Mouse (Mus musculus): ENCODE data around the gene Rmdn2.

Gene Rmdn2

GRCm38 (mm10) chr17:79615897-79616296 lies 4.2 kb downstream of the Rmdn2 start:
- 76% methylated on average over 9 of the region's 9 CpGs for WGBS

GRCm38 (mm10) chr17:79616621-79617020 lies 5.0 kb downstream of the Rmdn2 start:
- 83% methylated on average over 4 of the region's 4 CpGs for WGBS

GRCm38 (mm10) chr17:79618455-79618854 lies 6.8 kb downstream of the Rmdn2 start:
- WGBS: 85% methylated on average over 10 of the region's 10 CpGs

GRCm38 (mm10) chr17:79618984-79619383 lies 7.3 kb downstream of the Rmdn2 start:
- 90% methylated on average over 5 of the region's 5 CpGs for WGBS

DNA sequence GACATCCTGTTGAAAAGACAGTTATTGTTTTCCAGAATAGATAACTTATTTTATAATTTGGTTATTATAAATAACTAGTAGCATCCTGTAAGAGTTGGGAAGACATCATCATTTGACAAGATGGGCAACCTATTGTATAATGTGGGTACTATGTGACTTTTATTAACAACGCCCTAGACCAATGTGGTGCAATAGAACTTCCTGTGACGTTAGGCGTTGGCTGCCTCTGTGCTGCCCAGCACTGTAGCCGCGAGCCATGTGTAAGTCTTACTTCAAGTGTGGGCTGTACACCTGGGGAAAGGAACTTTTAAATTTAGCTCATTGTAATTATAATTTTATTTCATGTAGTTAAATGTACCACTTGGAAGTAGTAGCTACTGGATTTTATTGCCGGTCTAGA lies 10.4 kb downstream of the Rmdn2 start:
- WGBS: 90% methylated on average over 6 of the region's 6 CpGs

DNA sequence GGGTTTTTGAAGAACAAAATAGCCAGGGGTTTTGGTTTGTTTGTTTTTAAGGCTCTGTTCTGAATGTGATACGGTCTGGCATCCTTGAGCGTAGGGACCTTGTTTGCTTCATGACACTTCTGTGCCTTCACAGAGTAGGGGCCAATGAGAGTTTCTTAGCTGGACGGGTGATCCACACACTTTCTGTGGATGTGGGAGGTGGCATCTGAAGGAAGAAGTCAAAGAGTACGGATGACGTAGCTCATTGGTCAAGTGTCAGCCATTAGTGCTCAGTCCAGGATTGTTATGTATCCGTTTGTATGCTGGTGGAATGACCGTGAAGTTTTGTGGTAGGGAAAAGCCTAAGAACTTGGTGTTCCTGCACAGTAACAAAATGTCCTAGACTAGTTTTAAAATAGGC lies 10.9 kb downstream of the Rmdn2 start:
- WGBS: 97% methylated on average over 7 of the region's 7 CpGs

DNA sequence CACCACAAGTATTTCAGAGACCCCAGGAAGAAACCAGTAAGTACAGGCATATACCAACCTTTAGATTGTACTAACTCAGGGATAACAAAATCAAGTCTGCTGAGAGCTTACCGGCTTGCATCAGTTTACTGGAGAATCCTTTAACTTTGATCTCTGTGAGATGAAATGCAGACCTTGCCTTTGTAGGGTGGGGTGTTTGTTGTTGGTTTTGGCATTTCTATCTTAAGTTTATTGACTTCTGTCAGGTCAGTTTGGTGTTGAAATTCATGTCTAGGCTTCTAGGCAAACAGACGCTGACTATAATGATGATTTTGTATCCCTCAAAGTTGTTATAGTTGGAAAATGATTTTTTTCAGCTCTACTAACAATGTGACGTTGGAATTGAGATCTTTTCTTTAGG lies 12.2 kb downstream of the Rmdn2 start:
- 86% methylated on average over 3 of the region's 3 CpGs for WGBS

- WGBS: 55% methylated on average over 12 of the region's 12 CpGs
Observed at GRCm38 (mm10) chr17:79626241-79626816, 14.7 kb downstream of the Rmdn2 start.

DNA sequence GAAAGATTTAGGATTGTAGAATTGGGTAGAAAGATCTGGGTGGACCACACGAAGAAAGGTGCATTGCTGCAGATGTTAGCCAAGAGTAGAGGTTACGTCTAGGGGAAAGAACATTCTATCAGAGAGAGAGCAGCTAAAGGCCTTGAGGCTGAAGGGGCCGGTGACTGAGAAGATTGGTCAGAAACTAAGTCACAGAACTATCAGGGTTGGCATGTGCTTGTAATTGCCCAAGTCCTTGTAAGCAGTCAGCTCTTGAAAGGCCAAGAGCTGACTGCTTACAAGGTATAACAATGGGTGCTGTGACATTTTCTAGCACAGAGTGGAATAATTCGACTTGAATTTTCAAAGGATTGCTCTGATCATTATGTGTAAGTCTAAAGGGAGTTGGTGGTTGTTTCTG lies 38.2 kb downstream of the Rmdn2 start:
- 88% methylated on average over 4 of the region's 4 CpGs for WGBS

GRCm38 (mm10) chr17:79650297-79650696 lies 38.6 kb downstream of the Rmdn2 start:
- WGBS: 95% methylated on average over 5 of the region's 5 CpGs

- WGBS: 97% methylated on average over 1 of the region's 1 CpGs
Observed at GRCm38 (mm10) chr17:79653171-79653570, 41.5 kb downstream of the Rmdn2 start.

DNA sequence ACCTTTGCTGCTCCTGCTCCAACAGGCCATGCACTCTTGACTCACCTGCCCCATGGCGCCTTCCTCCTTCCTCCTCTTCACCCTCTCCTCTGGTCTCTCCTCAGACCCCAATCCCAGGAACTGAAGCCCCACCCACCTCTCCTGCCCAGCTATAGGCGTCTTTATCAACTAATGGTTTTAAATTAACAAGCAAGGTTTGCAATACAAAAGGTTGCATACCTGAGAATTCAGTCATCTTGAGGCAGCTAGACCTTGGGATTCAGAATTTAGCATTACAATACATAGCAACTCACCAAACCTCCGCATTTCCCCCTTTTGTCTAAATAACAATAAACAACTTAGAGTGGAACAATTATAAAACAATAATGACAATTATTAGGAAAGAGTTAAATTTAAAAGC lies 42.5 kb downstream of the Rmdn2 start:
- 88% methylated on average over 3 of the region's 3 CpGs for WGBS

DNA sequence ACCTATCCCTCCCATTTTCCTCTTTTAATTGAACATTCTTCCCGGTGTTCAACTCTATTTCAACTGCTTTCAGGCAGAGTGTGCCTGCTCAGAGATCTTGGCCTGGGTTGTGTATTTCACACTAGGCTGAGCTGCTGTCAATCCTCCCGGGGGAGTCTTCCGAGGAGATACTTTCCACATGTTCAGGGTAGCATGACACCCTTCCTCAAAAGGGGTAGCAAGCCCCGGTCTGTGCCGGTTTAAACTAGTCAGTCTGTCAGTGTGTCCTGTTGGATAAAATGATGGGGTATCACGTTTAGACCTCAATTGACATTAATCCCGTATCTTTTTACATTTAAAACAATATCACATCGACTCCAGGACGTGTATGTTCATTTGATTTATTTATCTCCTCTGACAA lies 46.1 kb downstream of the Rmdn2 start:
- 73% methylated on average over 9 of the region's 9 CpGs for WGBS

GRCm38 (mm10) chr17:79658452-79658851 lies 46.8 kb downstream of the Rmdn2 start:
- 81% methylated on average over 3 of the region's 3 CpGs for WGBS

DNA sequence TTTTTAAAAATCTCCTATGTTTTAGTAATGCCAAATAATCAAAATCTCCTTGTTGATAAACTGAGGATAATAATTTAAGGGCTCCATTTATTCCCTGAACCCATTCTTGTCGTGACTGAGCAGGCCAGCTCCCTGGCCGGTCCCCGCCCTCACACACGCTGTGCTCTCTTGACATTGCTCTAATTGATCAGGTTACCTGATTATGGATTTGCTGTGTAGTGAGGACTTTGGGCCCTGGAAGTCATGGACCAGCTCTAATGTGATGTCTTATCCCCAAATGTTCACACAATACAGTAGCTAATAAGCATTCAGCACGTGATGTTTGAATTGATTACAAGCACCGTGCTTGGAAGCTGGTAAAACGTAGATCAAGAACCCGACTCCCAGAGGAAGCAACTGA lies 47.2 kb downstream of the Rmdn2 start:
- 83% methylated on average over 8 of the region's 8 CpGs for WGBS

GRCm38 (mm10) chr17:79661387-79661786 lies 49.7 kb downstream of the Rmdn2 start:
- 25% methylated on average over 7 of the region's 7 CpGs for WGBS

GRCm38 (mm10) chr17:79661848-79662247 lies 50.2 kb downstream of the Rmdn2 start:
- WGBS: 80% methylated on average over 9 of the region's 9 CpGs

GRCm38 (mm10) chr17:79663393-79664105 lies 51.9 kb downstream of the Rmdn2 start:
- 14% methylated on average over 3 of the region's 3 CpGs for WGBS

- WGBS: 94% methylated on average over 2 of the region's 2 CpGs
Observed at GRCm38 (mm10) chr17:79664106-79664417, 52.4 kb downstream of the Rmdn2 start.

DNA sequence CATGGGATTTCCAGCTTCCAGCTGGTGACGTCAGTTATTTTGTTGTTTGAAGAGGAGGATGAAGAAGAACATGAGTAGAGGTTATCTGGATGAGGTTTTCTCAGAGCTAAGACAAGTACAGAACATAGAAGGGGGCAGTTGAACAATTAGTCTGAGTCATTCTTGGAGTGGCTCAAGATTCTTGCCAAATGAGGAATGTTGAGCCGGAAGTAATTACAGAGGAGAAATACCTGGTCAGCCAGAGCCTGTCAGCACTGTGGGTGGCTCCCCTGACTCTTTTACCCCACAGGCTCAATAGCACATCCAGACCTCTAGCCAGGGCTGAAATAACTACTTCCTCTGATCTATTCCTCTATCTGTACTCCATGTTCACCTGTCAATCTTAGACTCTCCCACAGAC lies 59.2 kb downstream of the Rmdn2 start:
- 82% methylated on average over 2 of the region's 2 CpGs for WGBS

- 69% methylated on average over 4 of the region's 4 CpGs for WGBS
Observed at GRCm38 (mm10) chr17:79695106-79695505, 83.4 kb downstream of the Rmdn2 start.

DNA sequence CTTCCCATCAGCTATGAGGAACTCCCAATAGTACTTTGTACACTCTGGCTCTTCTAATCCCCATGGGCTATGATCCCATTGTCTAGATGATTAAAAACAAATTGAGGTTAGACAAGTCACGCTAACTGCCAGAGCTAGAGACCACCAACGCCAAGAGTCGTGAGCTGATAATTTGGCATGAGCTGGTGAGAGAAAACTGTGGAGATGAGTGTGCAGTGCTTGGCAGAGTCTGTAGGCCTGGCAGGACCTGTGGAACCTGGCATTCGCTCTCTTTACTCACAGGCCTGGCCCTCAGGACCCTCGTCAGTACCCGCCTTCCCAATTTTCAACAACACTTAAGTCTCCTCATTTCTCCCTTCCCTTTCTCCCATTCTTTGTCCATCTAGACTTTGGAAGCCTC lies 83.9 kb downstream of the Rmdn2 start:
- WGBS: 78% methylated on average over 6 of the region's 6 CpGs

DNA sequence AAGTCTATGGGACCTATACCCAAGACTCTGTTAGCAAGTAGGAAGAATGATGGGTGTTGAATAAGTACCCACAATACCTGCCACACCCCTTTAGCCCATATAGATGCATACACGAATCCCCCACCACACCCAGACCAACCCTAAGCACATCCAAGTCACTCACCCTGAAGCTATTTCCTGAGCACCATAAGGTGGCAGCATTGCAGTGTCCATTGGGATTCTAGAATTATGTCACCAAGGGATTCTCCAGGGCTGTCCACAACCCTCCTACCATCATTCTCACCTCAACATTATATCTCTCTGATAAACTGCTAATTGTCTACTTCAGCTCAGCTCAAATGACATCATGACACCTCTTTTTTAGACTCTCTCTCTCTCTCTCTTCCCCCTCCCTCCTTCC lies 87.5 kb downstream of the Rmdn2 start:
- 42% methylated on average over 1 of the region's 1 CpGs for WGBS

DNA sequence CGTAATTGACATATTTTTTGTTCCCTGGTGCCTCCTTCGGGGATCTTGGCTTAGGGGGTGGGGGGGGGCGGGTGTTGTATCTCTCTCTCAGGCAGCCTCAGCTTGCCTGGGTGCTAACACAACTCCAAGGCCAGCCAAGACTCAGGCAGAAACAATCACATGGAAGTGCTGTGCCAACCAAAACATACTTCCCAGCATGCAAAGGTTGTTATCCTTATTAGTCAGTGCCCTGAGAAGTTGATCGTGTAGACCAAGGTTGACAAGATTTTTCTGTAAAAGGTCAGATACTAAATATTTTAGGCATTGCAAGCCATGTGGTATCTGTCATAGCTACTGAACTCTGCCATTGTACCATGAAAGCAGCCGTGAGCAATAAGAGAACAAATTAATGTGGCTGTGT lies 89.2 kb downstream of the Rmdn2 start:
- WGBS: 78% methylated on average over 5 of the region's 5 CpGs
